Mouse (Mus musculus): ENCODE data around the gene Top2a.
"Not testable (repeated sequence)": the region's sequence is repeated elsewhere in the genome, so short reads cannot be mapped to it uniquely, and the experiment has no call there.

The Top2a gene

DNA sequence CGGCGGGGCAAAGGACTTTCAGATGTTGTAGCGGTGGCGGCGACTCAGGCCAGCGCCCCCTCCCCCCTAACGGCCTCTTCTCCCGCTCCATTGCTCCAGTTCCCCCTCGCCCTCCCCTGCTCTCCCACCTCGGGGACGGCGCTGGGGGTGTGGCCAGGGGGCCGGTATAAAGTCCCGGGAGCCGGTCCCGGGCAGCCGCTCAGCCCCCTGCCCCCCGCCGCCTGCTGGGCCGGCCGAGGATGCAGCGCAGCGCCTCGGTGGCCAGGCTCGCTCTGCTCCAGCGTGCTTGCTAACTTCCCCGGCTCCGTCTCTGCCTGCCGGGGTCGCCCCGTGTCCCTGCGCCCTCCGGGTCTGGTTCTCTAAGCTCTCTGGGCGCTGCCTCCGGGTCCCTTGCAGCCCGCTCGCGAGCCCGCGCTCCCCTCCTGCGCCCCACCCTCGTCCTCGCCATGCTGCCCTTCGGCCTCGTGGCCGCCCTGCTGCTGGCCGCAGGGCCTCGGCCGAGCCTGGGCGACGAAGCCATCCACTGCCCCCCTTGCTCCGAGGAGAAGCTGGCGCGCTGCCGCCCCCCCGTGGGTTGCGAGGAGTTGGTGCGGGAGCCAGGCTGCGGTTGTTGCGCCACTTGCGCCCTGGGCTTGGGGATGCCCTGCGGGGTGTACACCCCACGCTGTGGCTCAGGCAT, 17.2 kb upstream of the Top2a start, which contains the start of gene Igfbp4:
Igfbp4 (plus strand) TSS at position 194 of the 679 bp plus-strand sequence.
- no peak for DNase-seq (ENCODE audit: low read depth, low spot score)

DNA sequence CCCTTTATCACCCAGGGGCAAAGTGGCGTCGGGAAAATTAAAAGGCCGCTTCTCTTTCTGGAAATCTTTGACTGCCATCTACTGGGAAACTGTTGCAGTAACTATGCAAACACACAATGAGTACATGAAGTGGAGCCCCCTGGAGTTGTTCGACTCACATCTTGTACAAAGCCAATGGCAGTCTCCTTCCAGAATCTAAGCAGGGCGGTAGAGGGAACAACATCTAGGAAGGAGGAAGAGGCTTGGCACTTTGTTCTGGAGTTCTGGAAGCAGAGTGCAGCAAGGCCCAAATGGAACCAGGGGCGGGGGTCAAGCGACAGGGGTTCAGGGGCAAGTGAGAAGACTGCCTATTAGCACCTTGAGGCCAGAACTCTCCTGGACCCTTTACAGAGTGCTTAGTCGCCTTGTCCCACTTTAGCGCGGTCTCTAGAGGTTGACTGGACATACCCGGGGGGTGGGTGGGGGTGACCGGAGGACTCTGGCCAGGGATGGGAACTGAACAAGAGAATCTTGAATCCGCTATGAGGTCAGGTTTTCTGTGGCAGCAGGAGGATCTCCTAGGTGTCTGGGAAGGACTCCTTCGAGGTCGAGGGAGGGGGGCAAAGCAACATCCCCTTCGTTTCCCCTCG, 16.5 kb upstream of the Top2a start:
- DNase-seq (ENCODE audit: low read depth, low spot score) = no peak

DNA sequence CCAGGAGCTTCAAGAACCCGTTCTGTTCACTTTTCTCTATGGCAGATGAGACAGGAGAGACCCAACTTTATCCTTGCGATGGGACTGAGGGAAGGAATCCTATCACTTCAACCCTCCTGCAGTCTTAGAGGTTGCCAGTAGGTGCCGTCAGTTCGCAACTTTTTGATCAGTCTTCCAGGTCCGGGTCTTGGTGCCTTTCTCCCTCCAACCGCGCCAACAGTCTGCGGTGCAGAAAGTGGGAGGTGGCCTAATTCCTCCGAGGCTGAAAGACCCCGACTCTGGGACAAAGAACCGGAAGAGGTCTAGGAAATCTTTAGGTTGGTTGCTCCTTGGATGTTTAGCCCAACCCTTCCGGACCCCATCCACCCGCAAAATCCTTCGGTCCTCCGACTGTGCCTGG, 15.8 kb upstream of the Top2a start:
- DNase-seq (ENCODE audit: low read depth, low spot score) = peak; percentile 74

DNA sequence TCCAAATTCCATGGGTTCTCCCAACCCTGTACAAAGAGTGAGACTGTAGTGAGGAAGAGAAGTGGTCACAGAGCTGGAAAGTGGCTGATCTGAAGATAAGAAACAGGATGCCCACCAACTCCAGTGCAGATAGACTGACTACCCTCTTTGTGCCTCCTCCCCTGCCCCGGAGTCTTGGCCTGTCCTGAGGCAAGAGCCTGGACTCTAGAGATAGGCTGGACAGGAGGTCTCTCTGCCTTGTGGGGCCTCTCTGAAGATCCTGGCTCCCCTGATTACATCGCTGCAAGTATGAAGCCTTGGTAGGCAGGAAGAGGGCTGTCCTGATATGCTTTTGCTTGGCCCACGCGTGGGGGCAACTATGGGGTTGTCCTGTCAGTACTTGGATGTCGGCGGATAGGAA, 12.3 kb upstream of the Top2a start:
- no peak for DNase-seq (ENCODE audit: low read depth, low spot score)

DNA sequence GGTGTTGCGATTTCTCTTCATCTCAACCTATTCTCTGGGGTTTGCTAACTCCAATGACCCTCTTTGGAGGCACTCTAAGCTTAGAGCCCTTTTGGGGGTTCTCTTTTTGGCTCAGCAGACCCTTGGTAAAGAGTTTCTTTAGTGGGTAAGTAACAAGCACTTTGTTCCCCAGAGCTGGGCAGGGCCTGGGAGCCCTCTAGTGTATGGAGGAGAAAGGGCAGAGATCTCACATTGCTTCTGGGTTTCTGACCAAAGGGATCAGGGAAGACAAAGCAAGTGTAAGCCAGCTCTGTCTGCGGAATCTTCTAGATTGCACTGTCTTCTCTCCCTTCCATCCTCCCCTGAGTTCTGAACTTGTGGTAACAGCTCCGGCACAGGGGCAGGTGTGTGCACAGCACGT, 11.4 kb upstream of the Top2a start:
- DNase-seq (ENCODE audit: low read depth, low spot score) = no peak

DNA sequence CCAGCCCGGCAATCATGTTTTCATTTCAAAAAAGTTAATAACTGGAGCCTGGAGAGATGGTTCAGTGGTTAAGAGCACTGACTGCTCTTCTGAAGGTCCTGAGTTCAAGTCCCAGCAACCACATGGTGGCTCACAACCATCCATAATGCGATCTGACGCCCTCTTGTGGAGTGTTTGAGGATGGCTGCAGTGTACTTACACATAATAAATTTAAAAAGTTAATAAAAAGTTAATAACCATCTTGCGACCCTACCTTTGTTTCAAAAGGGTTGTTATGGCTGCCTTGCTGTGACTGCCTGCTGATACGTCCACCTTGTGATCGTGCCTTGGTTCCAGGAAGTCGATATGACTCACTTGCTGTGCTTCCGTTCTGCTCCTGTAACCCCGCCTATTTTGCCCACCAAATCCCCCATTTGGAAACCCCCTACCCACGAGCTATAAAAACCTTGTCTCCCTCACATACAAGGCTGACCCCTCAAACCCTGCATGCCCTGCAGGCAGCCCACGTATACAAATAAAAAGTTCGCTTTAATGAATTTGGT, 3.0 kb upstream of the Top2a start:
- DNase-seq (ENCODE audit: low read depth, low spot score) = no peak

DNA sequence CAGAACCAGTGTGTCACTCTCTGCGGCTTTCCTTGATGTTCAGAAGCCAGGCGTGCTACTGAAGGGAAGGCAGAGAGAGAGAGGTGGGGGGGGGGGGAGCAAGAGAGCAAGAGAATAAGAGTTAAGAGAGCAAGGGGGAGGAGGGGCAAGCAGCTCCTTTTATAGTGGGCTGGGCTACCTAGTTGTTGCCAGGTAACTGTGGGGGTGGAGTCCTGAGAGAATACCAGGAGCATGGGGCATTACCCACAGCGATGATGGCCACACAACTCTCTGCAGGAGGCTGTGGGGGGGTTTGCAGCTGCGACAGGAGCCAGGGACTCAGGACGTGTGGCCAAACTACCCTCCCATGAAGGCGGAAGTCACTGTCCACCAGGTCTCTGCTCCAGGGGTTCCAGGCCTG, 1.9 kb upstream of the Top2a start:
- no peak for DNase-seq (ENCODE audit: low read depth, low spot score)

DNA sequence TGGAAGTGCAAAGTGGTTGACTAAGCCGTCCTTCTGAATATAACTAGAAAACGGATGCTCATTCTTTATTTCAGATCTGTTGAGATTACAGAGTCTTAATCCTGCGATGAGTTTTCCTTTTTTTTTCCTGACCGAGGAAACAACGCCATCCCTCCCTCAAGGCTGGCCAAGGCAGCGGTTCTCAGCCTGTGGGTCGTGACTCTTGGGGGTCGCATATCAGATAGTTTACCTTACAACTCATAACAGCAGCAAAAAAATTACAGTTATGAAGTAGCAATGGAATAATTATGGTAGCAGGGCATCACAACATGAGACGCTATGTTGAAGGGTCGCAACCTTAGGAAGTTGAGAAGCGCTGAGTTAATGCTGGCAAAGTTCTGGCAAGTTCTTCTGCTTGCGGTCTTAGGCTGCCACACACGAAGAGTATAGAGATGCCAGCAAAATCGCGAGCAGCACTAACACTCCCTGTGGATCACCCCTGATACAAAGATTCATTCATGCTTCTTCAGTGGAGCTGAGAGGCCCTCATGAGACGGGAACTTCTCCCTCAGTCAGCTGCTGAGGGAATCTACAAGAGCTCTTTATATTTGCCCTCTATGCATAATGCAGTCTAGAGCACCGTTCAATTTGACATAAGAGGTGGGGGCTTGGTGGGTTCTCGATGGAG, 612 bp upstream of the Top2a start:
- no peak for DNase-seq (ENCODE audit: low read depth, low spot score)

DNA sequence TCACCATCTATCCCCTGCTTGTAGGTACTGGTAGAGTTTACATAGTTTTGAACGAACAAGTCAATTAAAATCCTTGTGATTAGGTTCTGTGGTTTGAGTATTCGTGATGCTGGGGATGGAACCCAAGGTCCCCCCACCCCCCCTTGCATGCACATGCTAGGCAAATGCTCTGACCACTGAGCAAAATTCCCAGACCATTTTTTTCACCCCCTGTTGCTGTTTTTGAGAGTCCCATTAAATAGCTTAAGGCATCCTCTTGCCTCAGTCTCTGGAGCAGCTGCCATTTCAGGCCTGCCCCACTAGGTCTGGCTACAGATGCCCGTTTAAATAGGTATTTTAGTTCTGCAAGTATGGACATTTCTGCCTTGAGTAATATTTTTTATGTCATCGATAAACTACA, 895 bp downstream of the Top2a start:
- DNase-seq (ENCODE audit: low read depth, low spot score) = no peak

DNA sequence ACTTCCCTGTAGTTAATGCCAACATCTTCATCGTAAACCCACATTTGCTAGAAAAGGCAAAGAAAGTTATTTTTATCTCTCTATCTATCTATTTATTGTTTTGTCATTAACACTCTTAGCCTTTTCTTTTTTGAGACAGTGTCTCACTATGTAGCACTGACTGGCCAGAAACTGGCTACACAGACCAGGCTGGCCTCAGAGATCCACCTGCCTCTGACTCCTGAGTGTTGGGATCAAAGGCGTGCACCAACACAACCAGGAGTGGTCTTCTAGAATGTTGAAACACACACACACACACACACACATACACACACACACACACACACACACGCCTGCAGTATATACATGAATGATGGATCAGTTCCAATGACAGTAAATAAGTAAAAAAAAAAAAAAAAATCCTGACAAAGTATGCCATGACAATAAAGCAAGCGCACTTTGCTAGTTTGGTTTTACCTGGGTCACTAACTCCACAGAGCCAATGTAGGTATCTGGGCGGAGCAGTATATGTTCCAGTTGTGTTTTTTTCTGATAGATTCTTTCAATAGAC, 1.5 kb downstream of the Top2a start:
- DNase-seq (ENCODE audit: low read depth, low spot score) = no peak

DNA sequence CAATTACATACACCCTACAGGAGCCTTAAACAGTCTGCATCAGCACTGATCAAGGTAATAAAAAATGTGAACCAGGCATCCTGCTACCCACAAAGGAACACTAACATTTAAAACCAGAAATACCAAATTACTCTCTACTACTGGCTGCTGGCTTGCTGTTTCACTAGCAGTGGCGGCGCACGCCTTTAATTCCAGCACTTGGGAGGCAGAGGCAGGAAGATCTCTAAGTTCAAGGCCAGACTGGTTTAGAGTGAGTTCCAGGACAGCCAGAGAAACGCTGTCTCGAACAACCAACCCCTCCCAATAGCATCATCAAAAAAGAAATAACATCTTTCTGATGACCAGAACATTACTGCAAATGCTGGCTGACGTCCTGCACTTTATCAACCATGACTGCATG, 4.1 kb downstream of the Top2a start:
- DNase-seq (ENCODE audit: low read depth, low spot score) = no peak

DNA sequence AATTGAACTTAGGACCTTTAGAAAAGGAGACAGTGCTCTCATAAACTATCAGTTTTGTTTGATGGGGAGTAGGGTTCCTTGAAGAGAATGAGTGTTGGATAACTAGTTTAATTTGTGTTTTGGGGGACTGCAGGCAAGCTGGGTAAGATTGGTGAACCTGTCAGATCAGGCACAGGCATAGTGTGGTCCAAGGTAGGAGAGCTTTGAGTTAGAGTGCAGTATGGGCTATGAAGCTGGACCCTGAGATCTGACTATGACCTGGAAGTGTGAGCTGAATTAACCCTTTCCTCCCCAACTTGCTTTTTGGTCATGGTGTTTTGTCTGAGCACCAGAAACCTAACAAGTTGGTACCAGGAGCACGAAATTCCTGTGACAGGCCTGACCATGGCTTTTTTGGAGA, 10.1 kb downstream of the Top2a start:
- no peak for DNase-seq (ENCODE audit: low read depth, low spot score)

DNA sequence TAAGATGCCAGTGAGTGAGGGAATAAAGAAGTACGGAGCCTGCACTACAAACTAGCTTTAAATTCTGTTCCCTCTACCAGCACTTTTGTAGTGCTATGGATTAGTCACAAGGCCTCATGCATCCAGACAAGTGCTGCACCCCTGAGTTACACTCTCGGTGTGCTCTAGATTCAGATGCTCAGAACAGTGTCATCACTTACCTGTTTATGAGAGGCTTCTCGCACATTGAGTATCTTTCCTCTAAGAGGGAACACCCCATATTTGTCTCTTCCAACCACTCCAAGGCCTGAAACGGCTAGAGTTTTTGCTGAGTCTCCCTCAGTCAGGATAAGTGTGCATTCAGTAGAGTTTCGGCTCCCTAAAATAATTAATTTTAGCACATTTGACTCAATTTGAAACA, 13.3 kb downstream of the Top2a start:
- DNase-seq (ENCODE audit: low read depth, low spot score) = no peak

DNA sequence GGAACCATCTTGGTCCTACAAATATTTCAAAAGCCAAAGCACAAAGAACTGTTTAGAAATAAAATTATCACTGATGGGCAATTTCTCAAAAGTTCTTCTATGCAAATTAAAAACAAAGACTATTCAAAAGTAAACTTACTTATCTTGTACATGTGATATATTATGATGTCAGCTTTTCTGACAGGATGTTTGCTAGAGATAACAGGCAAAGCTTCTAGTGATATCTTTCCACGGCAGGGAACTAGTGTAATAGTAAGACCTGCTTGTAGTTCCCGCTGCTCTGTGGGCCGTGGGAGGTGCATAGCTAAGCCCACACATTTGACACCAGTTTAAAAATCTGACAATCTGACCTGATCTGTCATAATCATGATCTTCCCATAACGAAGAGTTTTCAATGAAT, 13.9 kb downstream of the Top2a start:
- DNase-seq (ENCODE audit: low read depth, low spot score) = no peak

DNA sequence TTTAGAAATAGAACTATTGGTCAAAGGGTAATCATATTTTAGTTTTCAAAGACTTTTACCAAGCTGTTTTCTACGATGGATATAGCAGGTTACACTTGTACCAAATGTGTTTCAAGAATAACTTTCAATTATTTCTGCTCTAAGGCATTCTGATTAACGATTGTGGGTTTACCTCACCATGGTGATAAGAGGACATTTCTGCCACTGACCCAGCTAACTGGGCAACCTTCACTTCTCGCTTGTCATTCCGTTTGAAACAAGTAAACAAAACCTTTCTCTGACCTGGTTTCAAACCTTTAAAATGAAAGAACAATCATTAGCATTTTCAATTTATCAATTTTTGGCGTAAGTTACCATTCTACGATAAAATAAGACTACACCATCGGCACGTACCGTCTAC, 17.2 kb downstream of the Top2a start:
- DNase-seq (ENCODE audit: low read depth, low spot score) = no peak

DNA sequence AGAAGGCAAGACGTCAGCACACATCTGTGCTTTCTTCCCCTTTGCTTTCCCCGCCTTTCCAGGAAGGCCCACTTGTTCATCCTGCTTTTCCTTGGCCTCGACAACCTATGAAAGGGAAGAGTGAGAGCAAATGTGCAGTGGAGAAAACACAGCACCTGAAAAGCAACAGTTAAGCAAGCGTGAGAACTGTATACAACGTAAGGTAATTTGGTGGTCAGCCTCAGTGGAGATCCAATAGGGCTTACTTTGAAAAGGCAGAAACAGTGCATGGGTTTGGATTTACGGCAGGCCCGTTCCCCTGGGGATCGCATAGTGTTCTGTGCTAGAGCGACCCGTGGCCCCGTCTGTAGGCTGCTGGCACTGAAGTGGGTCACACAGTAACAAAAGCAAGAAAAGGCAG, 24.7 kb downstream of the Top2a start:
- DNase-seq (ENCODE audit: low read depth, low spot score) = no peak

DNA sequence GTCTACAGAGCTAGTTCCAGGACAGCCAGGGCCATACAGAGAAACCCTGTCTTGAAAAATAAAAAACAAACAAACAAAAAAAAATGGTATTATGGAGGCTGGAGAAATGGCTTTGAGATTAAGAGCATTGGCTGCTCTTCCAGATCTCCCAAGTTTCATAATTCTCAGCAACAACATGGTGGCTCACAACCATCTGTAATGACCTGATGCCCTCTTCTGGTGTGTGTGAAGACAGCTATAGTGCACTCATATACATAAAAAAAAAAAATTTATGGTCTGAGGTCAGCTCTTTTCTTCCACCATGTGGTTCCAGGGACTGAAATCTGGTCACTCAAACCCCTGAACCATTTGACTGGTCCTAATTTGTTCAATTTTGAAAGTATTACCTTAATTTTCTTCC, 25.2 kb downstream of the Top2a start:
- no peak for DNase-seq (ENCODE audit: low read depth, low spot score)

DNA sequence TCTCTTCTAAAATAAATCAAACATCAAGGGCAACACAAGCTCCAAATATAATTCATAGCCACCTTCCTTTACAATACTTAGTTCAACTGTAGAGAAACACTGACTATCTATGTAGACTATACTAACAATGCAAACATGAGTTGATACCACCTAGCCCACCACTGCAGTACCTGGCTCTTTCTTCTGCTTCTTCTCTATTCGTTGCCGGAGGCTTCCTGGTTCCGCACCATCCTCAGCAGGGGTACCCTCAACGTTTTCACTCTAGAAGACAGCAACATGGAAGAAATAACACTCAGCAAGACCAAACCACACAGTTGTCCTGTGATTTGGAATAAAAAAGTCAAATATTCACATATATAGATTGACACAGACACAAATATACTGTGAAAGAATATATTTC, 26.3 kb downstream of the Top2a start:
- no peak for DNase-seq (ENCODE audit: low read depth, low spot score)

DNA sequence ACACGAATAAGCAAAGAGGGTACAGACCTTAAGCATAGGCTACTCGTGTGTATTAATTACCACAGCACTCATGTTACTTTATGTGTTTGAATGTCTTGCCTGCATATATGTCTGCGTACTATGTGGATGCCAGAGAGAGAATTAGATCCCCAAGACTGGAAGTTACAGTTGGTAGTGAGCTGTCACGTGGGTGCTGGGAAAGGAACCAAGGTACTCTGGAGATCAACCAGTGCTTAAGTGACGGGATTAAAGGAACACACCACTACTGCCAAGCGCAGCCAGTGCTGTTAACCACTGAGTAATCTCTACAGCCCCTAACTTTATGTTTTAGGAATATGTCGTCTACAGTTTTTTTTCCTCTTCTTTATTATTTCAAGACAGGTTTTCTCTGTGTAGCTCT, 28.0 kb downstream of the Top2a start:
- DNase-seq (ENCODE audit: low read depth, low spot score) = no peak

DNA sequence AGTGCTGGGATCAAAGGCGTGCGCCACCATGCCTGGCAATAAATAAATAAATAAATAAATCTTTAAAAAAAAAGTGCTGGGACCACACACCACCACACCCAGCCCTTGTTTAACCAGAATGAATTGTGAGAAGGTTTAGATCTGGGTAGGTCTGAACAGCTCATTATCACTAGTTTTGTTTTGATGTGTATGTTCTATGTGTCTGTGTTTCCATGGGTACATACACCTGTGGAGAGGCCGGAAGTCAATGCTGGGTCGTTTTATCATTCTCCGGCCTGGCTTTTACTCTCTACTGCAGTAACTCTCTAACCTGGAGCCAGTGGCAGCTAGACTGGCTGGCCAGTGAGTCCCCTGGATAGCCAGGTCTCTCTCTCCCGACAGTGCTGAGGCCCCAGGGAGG, 33.1 kb downstream of the Top2a start:
- DNase-seq (ENCODE audit: low read depth, low spot score) = no peak

DNA sequence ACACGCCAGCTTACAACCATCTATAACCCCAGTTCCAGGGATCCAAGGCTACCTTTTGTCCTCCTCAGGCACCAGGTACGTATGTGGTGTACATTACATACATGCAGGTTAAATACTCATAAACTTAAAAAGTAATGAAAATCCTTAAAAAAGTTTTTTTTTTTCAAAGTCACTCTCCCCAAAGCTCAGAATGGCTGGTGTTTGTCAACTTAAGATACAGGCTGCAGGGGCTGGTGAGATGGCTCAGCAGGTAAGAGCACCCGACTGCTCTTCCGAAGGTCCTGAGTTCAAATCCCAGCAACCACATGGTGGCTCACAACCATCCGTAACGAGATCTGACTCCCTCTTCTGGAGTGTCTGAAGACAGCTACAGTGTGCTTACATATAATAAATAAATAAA, 35.7 kb downstream of the Top2a start:
- DNase-seq (ENCODE audit: low read depth, low spot score) = not testable (repeated sequence)

DNA sequence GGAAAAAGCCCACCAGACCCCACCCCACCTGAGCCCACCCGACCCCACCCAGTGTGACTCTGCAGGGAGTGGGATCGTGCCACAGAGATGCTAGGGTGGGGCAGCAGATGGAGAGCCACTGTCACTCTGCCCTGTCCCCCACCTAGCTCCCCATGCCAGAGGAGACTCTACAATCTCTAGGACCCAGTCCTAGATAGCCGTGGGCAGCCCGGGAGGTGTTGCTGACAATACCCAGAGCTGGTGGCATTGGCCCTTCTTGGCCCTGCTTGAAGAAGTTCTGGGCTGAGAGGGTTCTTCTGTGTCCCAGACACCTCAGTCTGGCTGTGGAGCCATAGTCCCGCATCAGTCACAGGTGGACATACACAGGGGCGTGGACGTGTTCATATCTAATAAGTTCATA, 38.4 kb downstream of the Top2a start:
- no peak for DNase-seq (ENCODE audit: low read depth, low spot score)

DNA sequence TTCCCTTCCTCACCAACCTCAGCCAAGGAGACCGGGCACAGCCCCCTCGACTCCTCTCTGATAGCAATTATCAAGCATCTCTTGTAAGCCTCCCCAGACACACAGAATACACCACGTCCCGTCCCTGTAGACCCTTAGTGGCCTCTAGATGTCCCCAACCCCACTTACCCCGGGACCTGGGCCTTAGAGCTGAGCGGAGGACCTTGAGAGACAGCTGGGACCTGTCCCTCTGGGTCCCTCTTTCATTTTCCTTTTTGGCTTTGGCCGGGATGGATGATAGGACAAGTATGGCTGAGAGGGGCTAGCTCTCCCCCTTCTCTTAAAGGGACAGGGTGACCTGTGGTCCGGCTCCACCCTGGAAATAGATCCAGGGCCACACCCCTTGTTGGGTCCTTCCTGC, 40.4 kb downstream of the Top2a start:
- no peak for DNase-seq (ENCODE audit: low read depth, low spot score)

Data from brain, embryonic 18.5 days (tissue).